Mouse (Mus musculus) E14TG2a.4 (cell line): ENCODE measurements at regions not wholly inside any gene's neighbourhood (a gene's known extent, or its start where the extent isn't known, plus 50 kb on each side); places are given as distances from the start of the nearest gene placed in this dataset.

Experiments used
- CTCF ChIP-seq: conservative IDR thresholded peaks from 2 replicates; pipeline ENCODE4 v1.5.1; 2014; ENCODE audit warnings: low read length
- NANOG ChIP-seq: IDR thresholded peaks from 2 replicates; pipeline ENCODE4 v1.6.1; 2014; ENCODE audit warnings: borderline replicate concordance, low read length, mixed read lengths

DNA sequence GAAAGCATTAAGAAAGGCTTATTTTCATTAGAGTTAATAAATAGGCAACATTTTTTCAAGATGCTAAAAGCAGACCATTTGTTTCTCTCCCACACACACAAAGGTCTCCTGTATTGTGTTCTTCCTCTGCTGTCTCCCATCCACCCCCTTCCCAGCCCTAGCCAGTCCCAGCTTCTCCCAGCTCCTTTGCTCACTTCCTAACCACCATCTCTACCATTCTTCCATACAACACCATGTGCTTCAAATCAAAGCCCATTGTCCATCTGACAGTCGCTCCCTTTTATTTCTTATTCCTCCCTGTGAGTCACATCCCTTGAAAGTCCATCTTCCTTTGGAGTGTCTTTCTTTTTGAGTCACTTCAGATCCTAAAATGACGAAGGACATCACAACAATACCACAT is 185.0 kb upstream of the Prep start:
- no peak for TF ChIP-seq CTCF
- no peak for TF ChIP-seq NANOG
